Mouse (Mus musculus) gastrocnemius, postnatal 25 days (tissue): ENCODE measurements around the gene Neurl1a. TPM values are rescaled to one million over a fixed set of nuclear protein-coding genes. Genes with fewer than 3 reads are reported as not detected.
A peak's percentile ranks its signal among the peaks of the same experiment; 100 is the strongest.

Experiments used
- DNase-seq: peaks from one replicate; pipeline ENCODE4 v3.0.0; 2022
- total RNA-seq, 2 experiments: library from RNA; stranded (reverse); gene quantifications; 1 replicate in 1 of 2; 2 replicates in 1 of 2; pipeline ENCODE4 v1.2.3; 2021

The Neurl1a gene
- total RNA-seq, 2 experiments from 2014 or later: 98.2 to 105 TPM

GRCm38 (mm10) chr19:47167617-47168214 is 10.9 kb upstream of the Neurl1a start:
- no peak for DNase-seq

DNA sequence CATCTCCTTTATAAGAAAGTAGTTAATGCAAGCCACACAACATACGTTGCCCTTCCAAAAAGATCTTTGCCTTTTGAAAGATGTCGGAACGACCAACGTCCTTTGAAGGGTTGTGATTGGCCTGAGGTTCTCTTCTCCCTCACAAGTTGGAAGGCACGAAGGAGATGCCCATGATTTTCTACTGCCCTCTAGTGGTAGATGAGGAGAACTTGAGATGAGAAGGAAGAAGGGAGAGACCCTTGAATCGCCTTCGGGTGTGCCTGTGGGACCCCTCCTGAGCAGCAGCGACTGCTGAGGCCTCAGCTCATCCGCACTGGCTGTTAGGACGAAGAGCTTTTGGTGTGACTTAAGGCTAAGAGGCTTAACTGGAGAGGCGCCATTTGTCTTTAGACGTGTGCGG is 10.4 kb upstream of the Neurl1a start:
- DNase-seq: no peak

DNA sequence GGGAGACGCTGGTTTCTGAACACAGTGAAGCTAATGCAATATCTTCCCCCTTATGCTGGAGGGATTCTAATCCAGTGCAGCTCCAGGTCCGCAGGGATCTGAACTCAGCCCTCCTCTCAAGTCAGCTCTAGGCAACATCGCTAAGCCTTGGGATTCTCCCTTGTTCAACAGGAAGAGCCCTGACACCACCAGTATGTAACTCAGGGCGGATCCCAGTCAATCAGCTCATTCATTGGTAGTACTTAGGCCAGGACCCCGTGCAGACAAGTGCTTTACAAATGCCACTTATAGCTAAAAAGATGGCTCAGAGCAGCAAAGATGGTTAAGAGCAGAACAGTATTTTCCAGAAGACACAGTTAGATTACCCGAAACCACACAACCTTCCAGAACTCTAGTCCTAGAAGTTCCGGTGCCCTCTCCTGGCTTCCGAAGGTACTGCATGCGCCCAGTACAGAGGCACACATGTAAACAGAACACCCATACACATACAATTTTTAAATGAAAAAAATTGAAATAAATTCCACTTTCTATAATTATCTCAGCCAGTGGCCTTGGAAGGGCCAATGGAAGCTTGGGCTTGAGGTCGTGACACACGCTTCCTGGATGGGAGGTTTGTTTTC is 9.7 kb upstream of the Neurl1a start:
- peak; percentile 57 for DNase-seq

DNA sequence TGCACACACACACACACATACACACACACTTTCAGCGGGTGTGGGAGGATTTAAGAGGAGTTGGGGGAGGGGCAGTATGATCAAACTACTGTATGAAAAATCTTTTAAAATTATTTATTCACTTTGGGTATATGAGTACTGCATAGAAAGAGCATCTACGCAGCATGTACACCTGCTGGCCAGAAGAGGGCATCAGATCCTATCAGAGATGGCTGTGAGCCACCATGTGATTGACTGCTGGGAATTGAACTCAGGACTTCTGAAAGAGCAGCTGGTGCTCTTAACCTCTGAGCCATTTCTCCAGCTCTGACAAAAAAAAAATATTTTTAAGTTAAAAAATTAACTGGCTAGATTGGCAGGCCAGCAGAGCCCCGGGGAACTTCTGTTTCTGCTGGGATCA is 4.1 kb upstream of the Neurl1a start:
- DNase-seq: no peak

DNA sequence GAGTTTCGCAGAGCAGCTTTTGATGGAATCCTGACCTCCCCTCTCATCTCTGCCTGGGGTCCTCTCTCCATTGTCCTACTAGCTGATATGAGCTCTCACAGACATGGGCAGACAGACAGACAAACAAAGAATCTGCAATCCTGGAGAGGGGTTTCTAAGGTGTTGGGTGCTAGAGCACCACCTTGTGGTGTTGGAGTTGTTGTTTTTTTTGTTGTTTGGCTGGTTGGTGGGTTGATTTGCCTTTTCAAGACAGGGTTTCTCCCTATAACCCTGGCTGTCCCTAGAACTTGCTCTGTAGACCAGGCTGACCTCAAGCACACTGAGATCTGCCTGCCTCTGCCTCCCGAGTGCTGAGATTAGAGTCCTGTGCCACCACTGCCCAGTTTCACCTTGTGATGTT is 3.1 kb upstream of the Neurl1a start:
- DNase-seq: no peak

DNA sequence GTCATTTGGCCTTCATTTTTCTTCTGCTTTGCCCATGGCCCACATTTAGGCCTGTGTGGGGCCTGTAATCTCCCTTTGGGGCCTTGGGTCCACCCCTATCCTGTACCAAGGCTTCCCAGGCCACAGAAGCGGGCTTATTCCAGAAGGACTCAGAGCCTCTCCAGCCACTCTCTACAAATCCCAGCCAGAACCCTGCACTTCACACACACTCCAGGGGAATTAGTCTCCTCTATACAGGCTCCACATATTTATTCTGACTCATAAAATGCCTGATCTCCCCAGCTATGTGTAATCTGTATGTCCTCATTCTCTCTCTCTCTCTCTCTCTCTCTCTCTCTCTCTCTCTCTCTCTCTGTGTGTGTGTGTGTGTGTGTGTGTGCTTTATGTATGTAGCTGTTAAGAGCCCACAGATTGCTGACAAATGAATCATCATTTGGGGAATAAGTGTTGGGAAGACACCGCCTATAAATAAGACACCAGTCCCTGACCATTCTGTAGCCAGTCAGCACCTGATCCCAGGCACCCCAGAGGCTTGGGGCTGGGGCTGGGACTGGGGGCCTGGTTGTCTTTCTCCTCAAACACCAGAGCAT is 1.6 kb upstream of the Neurl1a start:
- DNase-seq: no peak

DNA sequence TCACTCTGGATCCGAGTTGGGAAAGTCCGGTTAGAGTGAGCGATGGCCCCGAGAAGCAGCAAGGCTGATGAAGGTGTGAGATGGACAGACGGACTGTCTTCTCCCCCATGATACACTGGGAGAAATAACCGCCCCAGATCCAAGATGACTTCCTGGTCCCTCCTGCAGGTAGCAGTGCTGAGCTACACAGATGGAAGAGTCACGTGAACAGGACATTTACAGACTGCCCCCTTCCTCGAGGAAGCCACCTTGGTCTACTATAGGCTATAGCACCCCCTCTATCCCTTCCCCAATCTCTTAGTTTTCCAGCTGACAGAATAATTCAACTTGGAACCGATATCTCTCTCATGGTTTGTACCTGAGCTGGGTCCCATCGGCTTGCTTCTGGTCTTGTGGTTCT is 619 bp upstream of the Neurl1a start:
- DNase-seq: no peak

DNA sequence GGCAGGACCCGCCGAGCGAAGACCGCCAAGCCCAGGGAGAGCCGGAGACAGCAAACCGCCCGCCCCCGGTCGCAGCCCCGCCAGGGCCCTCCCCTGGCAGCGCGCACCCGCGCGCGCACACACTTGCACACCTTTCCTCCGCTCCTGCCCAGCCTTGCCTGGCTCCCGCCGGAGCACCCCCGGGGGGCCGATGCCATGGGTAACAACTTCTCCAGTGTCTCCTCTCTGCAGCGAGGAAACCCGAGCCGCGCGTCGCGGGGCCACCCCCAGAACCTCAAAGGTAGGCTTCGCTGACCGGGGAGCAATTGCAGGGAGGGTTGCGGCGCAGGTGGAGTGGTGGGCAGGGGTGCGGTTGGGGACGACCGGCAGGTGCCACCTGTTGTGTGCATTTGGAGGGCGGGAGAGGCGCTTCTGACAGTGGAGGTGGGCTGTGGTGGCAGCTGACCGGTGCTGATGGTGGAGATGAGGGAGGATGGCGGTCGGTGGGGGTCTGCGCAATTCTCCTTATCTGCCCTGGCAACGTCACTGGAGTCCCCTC is 721 bp downstream of the Neurl1a start:
- no peak for DNase-seq

DNA sequence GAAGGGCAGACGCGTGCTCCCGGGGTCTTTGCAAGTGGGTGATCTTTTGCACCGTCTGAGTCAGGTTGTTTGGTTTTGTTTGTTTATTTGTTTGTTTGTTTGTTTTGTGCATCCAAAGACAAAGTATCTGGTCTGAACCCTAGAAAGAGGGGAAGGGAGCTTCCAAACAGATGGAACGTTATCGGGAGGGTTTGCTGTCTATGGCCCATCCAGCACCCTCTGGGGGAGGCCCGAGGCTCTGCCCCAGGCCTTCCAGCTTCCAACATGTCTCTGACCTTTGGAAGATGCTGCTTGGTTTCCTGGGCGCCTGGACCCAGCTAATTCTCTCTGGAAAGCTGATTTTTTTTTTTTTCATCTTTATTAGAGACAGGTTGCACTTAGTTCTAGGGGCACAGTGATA is 1.4 kb downstream of the Neurl1a start:
- no peak for DNase-seq

DNA sequence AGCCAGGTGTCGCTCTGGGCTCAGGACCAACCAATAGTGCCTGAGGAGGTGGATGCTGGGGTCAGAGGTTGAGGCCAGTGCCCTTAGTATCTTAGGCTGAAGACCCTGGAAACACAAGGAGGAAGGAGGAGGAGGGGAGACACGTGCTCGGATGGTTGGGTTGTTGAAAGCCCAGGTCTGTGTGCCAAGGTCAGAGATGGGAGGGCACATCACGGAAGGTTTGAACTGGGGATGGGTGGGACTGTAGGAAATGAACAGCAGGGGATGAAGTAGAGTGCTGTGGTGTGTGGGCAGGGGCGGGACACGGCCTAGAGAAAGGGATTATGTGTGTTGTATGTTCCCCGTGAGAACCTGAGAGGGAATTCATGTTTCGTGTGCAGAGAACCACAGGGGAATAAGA is 5.6 kb downstream of the Neurl1a start:
- DNase-seq: no peak

GRCm38 (mm10) chr19:47184736-47185135 is 6.1 kb downstream of the Neurl1a start:
- DNase-seq: no peak

- DNase-seq: no peak
Observed at GRCm38 (mm10) chr19:47186514-47187275, 8.1 kb downstream of the Neurl1a start.

DNA sequence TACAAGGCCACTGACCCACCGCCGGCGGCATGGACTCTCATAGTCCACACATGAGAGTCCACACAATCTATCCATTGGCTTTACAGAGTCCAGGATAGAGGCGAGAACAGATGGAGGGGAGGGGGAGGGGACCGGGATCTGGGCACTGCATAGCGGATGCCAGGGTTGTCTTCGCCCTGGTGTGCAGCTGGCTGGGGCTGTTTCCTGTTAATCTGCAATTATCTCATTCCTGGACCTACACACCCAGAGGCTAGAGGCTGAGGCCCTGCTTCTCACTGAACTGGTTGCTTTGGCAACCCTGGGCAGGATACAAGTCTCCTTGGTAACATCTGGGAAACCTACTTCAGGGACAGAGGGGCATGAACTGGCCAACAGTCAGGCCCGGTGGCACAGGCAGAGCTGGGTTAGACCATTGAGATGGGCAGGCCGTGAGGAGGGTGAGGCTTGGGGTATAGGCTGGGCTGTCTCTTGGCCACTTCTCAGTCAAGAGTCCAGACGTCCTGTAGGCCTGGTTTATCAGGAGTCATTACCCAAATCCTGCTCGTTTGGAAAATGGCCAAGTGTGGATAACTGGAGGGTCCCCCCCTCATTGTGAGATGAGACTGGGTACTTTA is 10.0 kb downstream of the Neurl1a start:
- DNase-seq: no peak

GRCm38 (mm10) chr19:47192158-47192557 is 13.5 kb downstream of the Neurl1a start:
- no peak for DNase-seq

DNA sequence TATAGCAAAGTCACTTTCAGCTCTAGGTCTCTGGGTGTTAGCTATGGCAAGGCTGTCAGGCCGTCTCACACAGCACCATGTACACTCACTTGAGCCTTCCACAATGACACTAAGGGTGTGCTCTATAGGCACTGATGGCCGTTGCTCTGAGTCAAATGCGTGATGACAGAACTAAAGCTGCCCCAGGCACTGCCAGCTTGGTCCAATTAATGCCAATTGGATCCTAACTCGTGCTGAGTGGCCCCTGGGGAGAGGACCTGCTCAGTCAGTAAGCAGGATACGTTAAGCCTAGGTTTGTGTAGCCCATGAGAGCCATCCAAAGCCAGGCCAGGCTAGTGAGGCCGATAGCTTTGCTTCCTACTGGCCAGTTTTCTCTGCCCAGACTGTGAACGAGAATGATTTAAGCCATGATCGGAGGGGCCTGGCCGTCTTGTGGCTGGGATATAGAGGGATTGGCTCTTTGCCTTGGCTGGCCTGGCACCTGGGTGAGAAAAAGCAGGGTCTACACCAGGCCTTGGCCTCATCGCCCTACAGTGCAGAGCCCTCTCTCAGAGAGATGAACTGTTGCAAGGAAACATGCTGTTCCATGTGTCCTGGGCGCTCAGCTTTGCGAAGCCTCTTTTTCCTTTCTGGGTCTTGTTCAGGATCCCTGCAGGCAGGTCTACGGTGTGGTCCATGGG is 20.2 kb downstream of the Neurl1a start:
- DNase-seq: no peak

DNA sequence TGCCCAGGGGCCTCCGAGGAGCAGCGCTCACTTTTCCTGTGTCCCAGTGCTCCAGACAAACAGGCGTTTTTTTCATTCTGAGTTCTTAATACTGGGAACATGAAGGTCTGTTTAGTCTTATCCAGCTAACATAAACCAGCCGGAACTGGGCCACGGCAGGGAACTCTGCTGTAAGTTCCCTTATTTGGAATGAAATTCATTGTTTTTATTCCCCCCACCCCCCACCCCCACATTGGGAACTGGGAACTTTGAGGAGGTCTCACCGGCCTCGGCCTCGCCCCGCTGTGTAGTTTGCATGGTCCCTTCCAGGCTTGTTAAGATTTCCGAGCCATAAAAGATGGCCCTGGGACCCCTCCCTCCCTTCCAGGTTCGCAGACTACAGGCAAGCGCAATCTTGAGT is 23.4 kb downstream of the Neurl1a start:
- DNase-seq: no peak

DNA sequence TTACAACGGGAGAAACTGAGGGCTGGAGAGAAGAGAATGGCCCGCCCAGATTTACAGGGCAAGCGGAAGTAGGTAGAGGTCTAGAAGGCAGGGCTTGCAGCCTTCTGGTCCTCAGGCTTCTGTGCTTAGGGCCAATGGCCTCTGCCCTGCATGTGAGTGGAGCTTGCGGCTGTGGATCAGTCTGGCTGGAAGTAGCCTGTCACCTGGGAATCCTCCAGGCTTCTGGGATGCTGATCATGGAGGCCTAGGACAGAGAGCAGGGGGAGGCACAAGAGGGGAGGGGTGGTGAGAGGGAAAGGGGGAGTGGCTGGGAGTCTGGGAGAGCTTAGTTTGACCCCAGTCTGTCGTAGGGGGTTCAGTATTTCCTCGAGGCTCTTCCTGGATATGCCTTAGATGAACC is 23.8 kb downstream of the Neurl1a start:
- DNase-seq: no peak

- no peak for DNase-seq
Observed at GRCm38 (mm10) chr19:47203042-47203441, 24.4 kb downstream of the Neurl1a start.

- DNase-seq: no peak
Observed at GRCm38 (mm10) chr19:47204653-47205052, 26.0 kb downstream of the Neurl1a start.

GRCm38 (mm10) chr19:47206126-47206525 is 27.5 kb downstream of the Neurl1a start:
- no peak for DNase-seq

- no peak for DNase-seq
Observed at GRCm38 (mm10) chr19:47210432-47210831, 31.8 kb downstream of the Neurl1a start.
